Mouse (Mus musculus): Measurements from ENCODE around the gene Fam206a.

DNA sequence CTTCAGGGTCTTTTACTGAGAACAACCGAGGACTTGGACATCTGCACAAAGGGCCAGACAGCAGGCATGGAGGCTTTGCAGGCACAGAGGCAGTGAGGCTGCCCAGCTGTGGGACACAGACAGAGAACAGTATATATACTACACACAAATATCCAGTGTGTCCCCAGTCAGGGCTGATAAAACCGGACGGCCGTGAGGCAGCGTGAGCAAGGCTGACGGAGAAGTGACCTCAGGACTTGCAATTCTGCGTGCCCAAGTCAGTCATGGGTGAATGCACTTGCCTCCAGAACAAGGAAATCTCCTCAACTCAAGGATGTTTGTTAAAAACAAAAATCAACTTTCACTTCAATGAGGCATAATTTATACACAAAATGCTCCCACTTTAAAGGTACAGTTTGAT is 29.9 kb downstream of the Fam206a start:
- TF ChIP-seq TAL1 (IDR thresholded peaks at IDR 0.05; ENCODE audit: low read length) (no peak), GATA1 (IDR thresholded peaks at IDR 0.05; ENCODE audit: low read length) (no peak)

All from erythroblast, embryonic 14.5 days (primary cell).